Mouse (Mus musculus): ENCODE results near the gene Rsbn1l. TPM values are rescaled to one million over a fixed set of nuclear protein-coding genes. Genes with fewer than 3 reads are reported as not detected.

Rsbn1l gene
- polyA plus RNA-seq, 1 experiment from 2014 or later: 3.4 TPM

DNA sequence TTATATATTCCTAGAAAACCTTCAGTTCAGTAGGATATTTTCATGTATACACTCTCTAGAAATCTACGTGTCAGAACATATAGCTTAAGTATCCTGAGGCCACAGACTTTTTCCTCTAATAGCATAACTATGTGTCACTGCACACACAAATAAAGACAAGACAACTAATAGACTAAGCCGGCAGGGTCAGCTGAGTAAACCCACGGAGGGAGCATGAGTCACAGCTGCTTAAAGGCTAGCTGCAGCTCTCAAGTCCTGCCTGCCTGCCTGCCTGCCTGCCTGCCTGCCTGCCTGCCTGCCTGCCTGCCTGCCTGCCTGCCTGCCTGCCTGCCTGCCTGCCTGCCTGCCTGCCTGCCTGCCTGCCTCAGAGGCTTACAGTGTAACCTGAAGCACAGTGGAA lies 30.7 kb downstream of the Rsbn1l start:
- no peaks in the 10 kb centered on the region for H3K27me3 ChIP-seq
- H3K9ac ChIP-seq: no peak overlapping the region
- ATAC-seq (ENCODE audit: low FRiP score, low read depth): no peak
- no peak overlapping the region for H3K27ac ChIP-seq (replicated peaks)
- no peak overlapping the region for H3K4me2 ChIP-seq
- no peak overlapping the region for H3K4me3 ChIP-seq
- no peaks in the 10 kb centered on the region for H3K4me1 ChIP-seq (replicated peaks)
- H3K9me3 ChIP-seq: no peaks in the 10 kb centered on the region
- WGBS: 76% methylated on average over 3 of the region's 3 CpGs
- no peaks in the 10 kb centered on the region for H3K36me3 ChIP-seq

GRCm38 (mm10) chr5:20924608-20925007 lies 31.6 kb downstream of the Rsbn1l start:
- no peaks in the 10 kb centered on the region for H3K4me1 ChIP-seq (replicated peaks)
- H3K9me3 ChIP-seq: no peaks in the 10 kb centered on the region
- H3K27ac ChIP-seq (replicated peaks): no peak overlapping the region
- 76% methylated on average over 3 of the region's 3 CpGs for WGBS
- ATAC-seq (ENCODE audit: low FRiP score, low read depth): no peak
- no peaks in the 10 kb centered on the region for H3K36me3 ChIP-seq
- H3K4me3 ChIP-seq: no peak overlapping the region
- no peak overlapping the region for H3K4me2 ChIP-seq
- no peak overlapping the region for H3K9ac ChIP-seq
- no peaks in the 10 kb centered on the region for H3K27me3 ChIP-seq

GRCm38 (mm10) chr5:20919566-20919965 lies 36.6 kb downstream of the Rsbn1l start:
- no peak for ATAC-seq (ENCODE audit: low FRiP score, low read depth)
- WGBS: 55% methylated on average over 9 of the region's 9 CpGs

GRCm38 (mm10) chr5:20918967-20919366 lies 37.2 kb downstream of the Rsbn1l start:
- Histone ChIP-seq H3K36me3 (no peaks in the 10 kb centered on the region), H3K9me3 (no peaks in the 10 kb centered on the region), H3K27me3 (no peaks in the 10 kb centered on the region), H3K4me3 (no peak overlapping the region), H3K4me2 (no peak overlapping the region), H3K9ac (no peak overlapping the region), H3K4me1 (replicated peaks) (no peaks in the 10 kb centered on the region), H3K27ac (replicated peaks) (no peak overlapping the region)
- no peak for ATAC-seq (ENCODE audit: low FRiP score, low read depth)
- 96% methylated on average over 4 of the region's 4 CpGs for WGBS

More at GRCm38 (mm10) chr5:20919566-20919965, 36.6 kb downstream of the Rsbn1l start:
- Histone ChIP-seq H3K27me3 (no peaks in the 10 kb centered on the region), H3K9ac (no peak overlapping the region), H3K9me3 (no peaks in the 10 kb centered on the region), H3K4me1 (replicated peaks) (no peaks in the 10 kb centered on the region), H3K4me3 (no peak overlapping the region), H3K36me3 (no peaks in the 10 kb centered on the region), H3K4me2 (no peak overlapping the region), H3K27ac (replicated peaks) (no peak overlapping the region)

- Histone ChIP-seq H3K27ac (replicated peaks) (no peak overlapping the region), H3K4me1 (replicated peaks) (no peaks in the 10 kb centered on the region), H3K4me2 (no peak overlapping the region), H3K9me3 (no peaks in the 10 kb centered on the region), H3K27me3 (no peaks in the 10 kb centered on the region), H3K9ac (no peak overlapping the region), H3K4me3 (no peak overlapping the region), H3K36me3 (no peaks in the 10 kb centered on the region)
- WGBS: 70% methylated on average over 11 of the region's 11 CpGs
- ATAC-seq (ENCODE audit: low FRiP score, low read depth): peak; percentile 61; the same call in 1 of the 2 replicates
Observed at GRCm38 (mm10) chr5:20913372-20914275, 42.6 kb downstream of the Rsbn1l start.

DNA sequence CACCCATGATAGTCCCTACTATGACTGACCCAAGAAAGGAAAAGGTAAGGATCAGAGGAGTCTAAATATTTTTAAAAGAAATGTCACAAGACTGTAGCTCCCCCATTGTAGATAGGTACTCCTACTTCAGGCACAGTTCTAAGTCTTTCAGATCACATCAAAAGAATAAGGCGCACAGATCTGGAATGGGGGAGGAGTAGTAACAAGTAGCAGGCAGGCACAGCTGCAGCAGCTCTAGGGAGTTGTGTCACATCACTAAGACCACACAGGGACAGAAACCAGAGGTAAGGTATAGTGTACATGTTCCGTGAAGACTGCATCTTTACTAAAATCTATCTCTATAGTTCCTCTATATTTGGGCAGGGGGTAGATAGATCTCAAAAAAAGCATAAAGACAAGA lies 44.5 kb downstream of the Rsbn1l start:
- WGBS: 91% methylated on average over 2 of the region's 2 CpGs
- H3K27me3 ChIP-seq: no peaks in the 10 kb centered on the region

DNA sequence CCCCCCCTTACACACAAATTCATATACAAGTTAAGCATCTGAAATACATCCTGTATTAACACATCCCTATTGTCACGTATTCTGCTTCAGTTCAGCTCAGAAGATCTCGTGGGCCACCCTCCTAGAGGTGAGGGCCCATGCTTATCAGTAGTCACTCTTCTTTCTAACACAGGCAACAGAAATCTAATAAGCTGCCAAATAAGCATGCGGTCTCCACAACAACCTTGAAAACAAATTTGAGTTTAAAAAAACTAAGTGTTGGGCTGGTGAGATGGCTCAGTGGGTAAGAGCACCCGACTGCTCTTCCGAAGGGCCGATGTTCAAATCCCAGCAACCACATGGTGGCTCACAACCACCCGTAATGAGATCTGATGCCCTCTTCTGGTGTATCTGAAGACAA lies 50.0 kb downstream of the Rsbn1l start:
- H3K27me3 ChIP-seq: no peaks in the 10 kb centered on the region
- H3K27ac ChIP-seq (replicated peaks): no peak overlapping the region
- H3K36me3 ChIP-seq: peaks cover 6% of the 10 kb centered on the region; the same call in 1 of the 2 replicates
- 94% methylated on average over 7 of the region's 7 CpGs for WGBS
- H3K9ac ChIP-seq: no peak overlapping the region
- H3K4me3 ChIP-seq: no peak overlapping the region
- no peak overlapping the region for H3K4me2 ChIP-seq
- no peaks in the 10 kb centered on the region for H3K9me3 ChIP-seq
- ATAC-seq (ENCODE audit: low FRiP score, low read depth): no peak
- no peaks in the 10 kb centered on the region for H3K4me1 ChIP-seq (replicated peaks)

More for the DNA sequence above, 44.5 kb downstream of the Rsbn1l start:
- no peak for ATAC-seq (ENCODE audit: low FRiP score, low read depth)
- Histone ChIP-seq H3K4me2 (no peak overlapping the region), H3K4me3 (no peak overlapping the region), H3K36me3 (no peaks in the 10 kb centered on the region), H3K27ac (replicated peaks) (no peak overlapping the region), H3K4me1 (replicated peaks) (no peaks in the 10 kb centered on the region), H3K9ac (no peak overlapping the region), H3K9me3 (no peaks in the 10 kb centered on the region)

DNA sequence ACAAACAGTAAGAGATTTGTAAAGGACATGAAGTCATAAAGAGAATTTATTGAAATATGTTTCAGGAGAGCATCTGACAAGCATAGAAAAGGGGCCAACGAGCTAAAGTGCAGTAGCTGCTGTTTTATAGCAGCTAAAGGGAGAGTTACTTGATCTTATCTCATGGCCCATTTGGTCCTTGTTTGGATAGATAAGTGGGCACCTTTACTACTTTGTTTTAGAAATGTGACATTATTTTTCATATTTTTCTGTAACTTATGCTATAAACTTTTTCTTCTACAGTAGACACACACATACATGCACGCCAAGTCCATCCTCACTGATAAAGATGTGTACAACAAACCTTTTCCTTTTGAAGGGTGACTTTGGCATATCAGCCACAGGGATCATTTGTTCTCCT lies 50.8 kb downstream of the Rsbn1l start:
- H3K36me3 ChIP-seq: peaks cover 6% of the 10 kb centered on the region; the same call in 1 of the 2 replicates
- H3K4me3 ChIP-seq: no peak overlapping the region
- no peaks in the 10 kb centered on the region for H3K4me1 ChIP-seq (replicated peaks)
- WGBS: 95% methylated on average over 2 of the region's 2 CpGs
- H3K9me3 ChIP-seq: no peaks in the 10 kb centered on the region
- no peak overlapping the region for H3K4me2 ChIP-seq
- ATAC-seq (ENCODE audit: low FRiP score, low read depth): no peak
- no peak overlapping the region for H3K27ac ChIP-seq (replicated peaks)
- no peaks in the 10 kb centered on the region for H3K27me3 ChIP-seq
- H3K9ac ChIP-seq: no peak overlapping the region

DNA sequence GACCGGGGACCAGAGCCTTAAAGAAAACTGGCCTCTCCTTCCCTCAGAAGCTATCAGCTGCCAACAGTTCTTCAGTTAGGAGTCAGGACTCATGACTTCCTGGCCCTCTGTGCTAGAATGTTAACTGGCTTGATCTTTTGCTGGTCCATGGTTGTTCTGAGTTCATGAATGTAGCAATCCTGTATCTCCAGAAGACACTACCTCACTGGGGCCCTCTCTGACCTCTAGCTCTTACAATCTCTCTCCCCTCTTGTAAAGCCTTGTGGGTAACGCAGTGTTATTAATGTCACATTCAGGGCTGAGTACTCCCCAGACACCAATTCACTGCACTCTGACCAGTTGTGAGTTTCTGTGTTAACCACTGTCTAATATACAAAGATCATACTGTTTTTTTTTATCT lies 51.6 kb downstream of the Rsbn1l start:
- H3K4me2 ChIP-seq: no peak overlapping the region
- peaks cover 6% of the 10 kb centered on the region; the same call in 1 of the 2 replicates for H3K36me3 ChIP-seq
- no peak overlapping the region for H3K27ac ChIP-seq (replicated peaks)
- no peaks in the 10 kb centered on the region for H3K9me3 ChIP-seq
- no peak overlapping the region for H3K4me3 ChIP-seq
- 85% methylated on average over 2 of the region's 2 CpGs for WGBS
- H3K4me1 ChIP-seq (replicated peaks): no peaks in the 10 kb centered on the region
- no peak for ATAC-seq (ENCODE audit: low FRiP score, low read depth)
- no peaks in the 10 kb centered on the region for H3K27me3 ChIP-seq
- H3K9ac ChIP-seq: no peak overlapping the region

- H3K36me3 ChIP-seq: peaks cover 16% of the 10 kb centered on the region; the same call in 1 of the 2 replicates
- no peak overlapping the region for H3K4me3 ChIP-seq
- no peaks in the 10 kb centered on the region for H3K27me3 ChIP-seq
- no peak overlapping the region for H3K9ac ChIP-seq
- H3K4me1 ChIP-seq (replicated peaks): no peaks in the 10 kb centered on the region
- 98% methylated on average over 2 of the region's 2 CpGs for WGBS
- ATAC-seq (ENCODE audit: low FRiP score, low read depth): no peak
- no peak overlapping the region for H3K27ac ChIP-seq (replicated peaks)
- H3K4me2 ChIP-seq: no peak overlapping the region
- no peaks in the 10 kb centered on the region for H3K9me3 ChIP-seq
Observed at GRCm38 (mm10) chr5:20897446-20898167, 58.6 kb downstream of the Rsbn1l start.

DNA sequence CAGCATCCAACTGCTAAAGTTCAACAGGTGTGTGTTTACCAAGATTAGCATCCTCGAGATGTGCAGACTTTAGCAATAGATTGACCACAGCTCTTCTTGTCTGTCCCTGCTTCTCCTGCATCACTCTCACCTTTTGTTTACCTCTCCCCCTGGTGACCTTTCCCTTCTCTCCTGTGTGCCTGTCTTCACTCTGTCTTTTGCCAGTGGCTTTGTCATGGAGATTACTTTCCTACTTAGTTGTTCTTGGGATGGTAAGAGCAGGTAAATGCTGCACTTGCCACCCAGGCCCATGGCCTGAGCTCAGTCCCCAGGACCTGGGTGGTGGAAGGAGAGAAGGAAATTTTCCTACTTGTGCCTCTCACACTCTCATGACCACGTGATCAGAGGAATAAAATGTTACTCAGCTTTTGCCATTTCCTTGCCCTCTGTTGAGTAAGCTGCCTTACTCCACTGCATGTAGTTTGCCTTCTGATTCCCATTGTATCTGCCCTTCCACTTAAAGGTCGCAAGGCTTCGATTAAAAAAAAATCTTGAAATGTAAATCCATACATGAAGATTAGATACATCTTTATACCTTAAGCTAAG lies 72.1 kb downstream of the Rsbn1l start:
- H3K9me3 ChIP-seq: no peaks in the 10 kb centered on the region
- no peak overlapping the region for H3K9ac ChIP-seq
- H3K4me3 ChIP-seq: no peak overlapping the region
- H3K36me3 ChIP-seq: no peaks in the 10 kb centered on the region
- no peak for ATAC-seq (ENCODE audit: low FRiP score, low read depth)
- H3K4me2 ChIP-seq: peak overlapping the region; percentile 64; the same call in 1 of the 2 replicates
- peaks cover 20% of the 10 kb centered on the region for H3K4me1 ChIP-seq (replicated peaks)
- H3K27ac ChIP-seq (replicated peaks): no peak overlapping the region
- H3K27me3 ChIP-seq: no peaks in the 10 kb centered on the region
- WGBS: 84% methylated on average over 4 of the region's 4 CpGs
